Mouse (Mus musculus) liver, embryonic 14.5 days (tissue): Measurements from ENCODE around the gene Spout1. TPM values are rescaled to one million over a fixed set of nuclear protein-coding genes. Genes with fewer than 3 reads are reported as not detected.

Experiments used
- ATAC-seq: fragments of 200-750 bp; cut with Nextera tagmentation; 2 replicates; pipeline ENCODE4 v1.8.0; 2017; ENCODE audit warnings: moderate number of reproducible peaks, mild to moderate bottlenecking, moderate library complexity; ENCODE audit not compliant: insufficient read depth
- DNase-seq, 3 experiments: peaks; one replicate each; pipeline ENCODE4 v3.0.0-alpha.2; 2012 to 2013; ENCODE audit warnings: low read depth in 3 of 3, low spot score in 3 of 3
- H3K27ac ChIP-seq: fragments of 300-500 bp; sonication (generic); 2 replicates; pipeline ENCODE4 v1.5.1; 2014; ENCODE audit warnings: moderate library complexity, mild to moderate bottlenecking, control low read depth, inconsistent platforms
- H3K27me3 ChIP-seq: fragments of 300-500 bp; sonication (generic); 2 replicates; pipeline ENCODE4 v1.6.1; 2014; ENCODE audit warnings: mild to moderate bottlenecking, low read length, moderate library complexity; ENCODE audit not compliant: control insufficient read depth, insufficient read depth
- H3K36me3 ChIP-seq: fragments of 300-500 bp; sonication (generic); replicated peaks from 2 replicates; pipeline ENCODE4 v1.6.1; 2014; ENCODE audit warnings: low read depth; ENCODE audit not compliant: control insufficient read depth, insufficient read depth
- H3K4me1 ChIP-seq, 2 experiments: fragments of 200-500 bp in 1 of 2; fragments of 300-500 bp in 1 of 2; sonication (generic) in 1 of 2; replicated peaks; 2 replicates each; pipeline ENCODE4 v1.6.1; 2012 to 2014; ENCODE audit warnings: antibody characterized with exemption in 1 of 2, inconsistent platforms in 1 of 2, low read length in 1 of 2; ENCODE audit not compliant: control insufficient read depth in 2 of 2, insufficient read depth in 2 of 2
- H3K4me2 ChIP-seq: fragments of 300-500 bp; sonication (generic); 2 replicates; pipeline ENCODE4 v1.6.1; 2014; ENCODE audit warnings: low read depth, mild to moderate bottlenecking, control low read depth, moderate library complexity
- H3K4me3 ChIP-seq, 2 experiments: fragments of 200-500 bp in 1 of 2; fragments of 300-500 bp in 1 of 2; sonication (generic) in 1 of 2; 2 replicates each; pipeline ENCODE4 v1.5.1; 2012 to 2014; ENCODE audit warnings: low read depth in 2 of 2, low read length in 2 of 2, mild to moderate bottlenecking in 2 of 2, control low read depth in 1 of 2, inconsistent platforms in 1 of 2, moderate library complexity in 1 of 2; ENCODE audit not compliant: insufficient read depth in 1 of 2
- H3K9ac ChIP-seq: fragments of 300-500 bp; sonication (generic); replicated peaks from 2 replicates; pipeline ENCODE4 v1.6.1; 2014; ENCODE audit warnings: mild to moderate bottlenecking, control low read depth, moderate library complexity
- H3K9me3 ChIP-seq: fragments of 300-500 bp; sonication (generic); 2 replicates; pipeline ENCODE4 v1.6.1; 2016; ENCODE audit warnings: low read length, mixed read lengths; ENCODE audit not compliant: control insufficient read depth
- CTCF ChIP-seq: IDR thresholded peaks from 2 replicates; pipeline ENCODE4 v1.5.1; 2016; ENCODE audit warnings: antibody characterized with exemption, low read depth, control low read depth
- EP300 ChIP-seq: IDR thresholded peaks from 2 replicates; pipeline ENCODE4 v1.6.1; 2016; ENCODE audit warnings: antibody characterized with exemption, low read depth
- WGBS: fragments of 180-500 bp; shearing (Covaris S2); extraction: QIAGEN DNeasy Blood & Tissue Kit; methylation state at CpG from one replicate; pipeline ENCODE4 v1.1.7; 2014; ENCODE audit not compliant: insufficient replicate concordance; 5-methylcytosine and 5-hydroxymethylcytosine counted together
- polyA plus RNA-seq, 2 experiments: library from polyadenylated mRNA; depleted of rRNA in 1 of 2; stranded (reverse) in 1 of 2; unstranded in 1 of 2; fragments of >200 nt; fragmentation: Nextera tagmentation in 1 of 2; extraction: Ambion mirVana in 1 of 2; gene quantifications; 2 replicates each; pipeline versions ENCODE4 v1.2.1 to v1.2.3; 2012 to 2014

The Spout1 gene
- polyA plus RNA-seq, 2 experiments = 18.7 to 20.3 TPM

- 0 out of 2 replicates have a peak, but pooled peaks cover under 1% of the 10 kb centered on the region for H3K36me3 ChIP-seq
- 48% methylated on average over 10 of the region's 10 CpGs for WGBS
- DNase-seq = no peak
- no peak for ATAC-seq
- H3K27ac ChIP-seq = no peak overlapping the region
- H3K4me3 ChIP-seq = no peak overlapping the region
- H3K4me1 ChIP-seq = peaks cover 13 to 24% of the 10 kb centered on the region in 2 experiments
- no peak overlapping the region for H3K9ac ChIP-seq
- no peaks in the 10 kb centered on the region for H3K9me3 ChIP-seq
- TF ChIP-seq CTCF (no peak), EP300 (no peak)
- H3K4me2 ChIP-seq = no peak overlapping the region
- H3K27me3 ChIP-seq = no peaks in the 10 kb centered on the region
Observed at GRCm38 (mm10) chr2:30136458-30136857, 41.8 kb downstream of the Spout1 start.

DNA sequence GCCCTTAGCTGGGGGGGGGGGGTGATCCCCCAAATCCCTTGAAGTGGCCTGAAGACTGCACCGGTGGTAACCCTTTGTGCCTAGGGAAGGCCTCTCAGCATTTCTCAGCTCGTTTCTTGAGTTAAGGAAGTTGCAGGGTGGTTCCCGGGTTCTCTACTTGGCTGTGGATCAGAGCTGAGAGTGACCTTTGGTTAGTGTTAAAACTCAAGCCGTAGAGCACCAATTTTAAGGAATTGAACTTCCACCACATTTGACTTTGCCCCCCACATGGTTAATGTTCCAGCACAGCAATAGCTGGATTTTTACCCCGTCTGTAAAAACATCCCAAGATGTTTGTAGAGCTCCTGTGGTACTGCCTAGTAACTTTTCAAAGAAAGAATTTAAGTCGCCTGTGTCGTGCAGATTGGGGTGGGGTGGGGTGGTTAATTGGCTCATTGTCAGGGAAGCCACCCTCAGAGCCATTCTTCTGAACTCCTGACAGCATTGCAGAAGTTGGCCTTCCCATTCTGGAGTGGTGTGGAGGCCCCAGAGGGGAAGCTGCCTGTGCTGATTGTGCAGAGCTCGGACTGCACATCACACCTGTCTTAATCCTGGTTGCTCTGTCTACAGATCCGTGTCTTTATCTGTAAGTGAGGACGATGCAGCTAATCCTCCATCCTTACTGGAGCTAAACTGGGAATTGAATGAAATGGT is 43.2 kb downstream of the Spout1 start:
- Histone ChIP-seq H3K4me1 (peaks cover 13 to 24% of the 10 kb centered on the region in 2 experiments), H3K9me3 (no peaks in the 10 kb centered on the region), H3K36me3 (no peaks in the 10 kb centered on the region), H3K4me2 (peak overlapping the region; percentile 91), H3K9ac (no peak overlapping the region), H3K4me3 (peak overlapping the region; percentile 70 to 74; a peak in 2 of 4 replicates), H3K27me3 (no peaks in the 10 kb centered on the region), H3K27ac (no peak overlapping the region; the same call in 1 of the 2 replicates)
- DNase-seq (no peak), ATAC-seq (no peak)
- TF ChIP-seq CTCF = no peak
- no peak for TF ChIP-seq EP300
- 39% methylated on average over 10 of the region's 10 CpGs for WGBS

GRCm38 (mm10) chr2:30134378-30134711 is 43.9 kb downstream of the Spout1 start:
- H3K4me3 ChIP-seq = peak overlapping the region; percentile 70 to 74
- no peaks in the 10 kb centered on the region for H3K27me3 ChIP-seq
- TF ChIP-seq CTCF (no peak), EP300 (no peak)
- peak overlapping the region; percentile 91 for H3K4me2 ChIP-seq
- WGBS = 10% methylated on average over 6 of the region's 6 CpGs
- H3K27ac ChIP-seq = no peak overlapping the region; the same call in 1 of the 2 replicates
- no peaks in the 10 kb centered on the region for H3K36me3 ChIP-seq
- no peaks in the 10 kb centered on the region for H3K9me3 ChIP-seq
- DNase-seq = no peak
- peaks cover 13 to 24% of the 10 kb centered on the region in 2 experiments for H3K4me1 ChIP-seq
- peak overlapping the region; percentile 76 for H3K9ac ChIP-seq
- ATAC-seq = no peak

DNA sequence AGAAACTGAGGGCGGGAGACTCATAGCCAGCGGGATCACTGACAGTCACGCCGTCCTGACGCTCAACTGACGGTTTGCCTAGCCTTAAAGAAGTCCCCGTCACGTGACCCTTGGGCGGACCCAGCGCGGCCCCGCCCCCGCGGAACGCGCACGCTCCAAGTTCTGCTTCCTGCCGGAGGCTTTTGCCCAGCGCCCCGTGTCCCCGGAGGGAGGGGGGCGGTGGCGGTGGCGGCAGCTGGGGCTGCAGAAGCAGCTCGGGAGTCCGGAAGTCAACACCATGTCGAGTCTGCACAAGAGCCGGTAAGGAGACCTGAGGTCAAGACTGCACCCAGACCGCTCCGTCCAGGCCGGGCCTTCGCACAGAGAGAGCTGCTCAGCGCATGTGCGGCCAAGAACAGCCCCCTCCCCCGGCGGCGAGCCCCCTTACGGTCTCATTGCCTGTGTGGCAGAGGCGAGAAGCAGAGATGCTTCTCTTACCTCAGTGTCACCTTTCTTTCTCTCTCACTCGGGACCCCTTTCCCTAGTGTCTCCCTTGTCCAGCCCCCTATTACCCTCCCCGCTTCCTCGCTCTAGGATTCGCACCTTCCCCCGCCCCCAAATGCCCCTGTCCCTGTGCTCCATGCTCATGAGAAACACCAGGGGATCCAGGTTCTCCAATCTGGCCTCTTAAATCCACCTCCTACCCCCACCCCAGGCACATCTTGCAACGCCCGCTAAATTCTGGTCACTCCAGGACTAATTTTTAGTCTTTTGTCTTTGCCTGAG is 44.5 kb downstream of the Spout1 start, which contains the start of gene Tbc1d13:
Tbc1d13 (plus strand) TSS at position 134 of the 765 bp plus-strand sequence.
- H3K9ac ChIP-seq = peak within 1 kb of the TSS; percentile 76
- peaks cover 13 to 24% of the 10 kb centered on the region in 2 experiments for H3K4me1 ChIP-seq
- H3K27ac ChIP-seq = peak within 1 kb of the TSS; percentile 86
- WGBS = under 1% methylated on average over 46 of the region's 46 CpGs
- H3K27me3 ChIP-seq = no peaks in the 10 kb centered on the region
- ATAC-seq = peak; percentile 96
- TF ChIP-seq EP300 (peak; percentile 41; the same call in 1 of the 2 replicates), CTCF (peak; percentile 12; the same call in 1 of the 2 replicates)
- DNase-seq = peak; percentile 93 to 94 (median 93)
- peak within 1 kb of the TSS; percentile 70 to 74 for H3K4me3 ChIP-seq
- no peaks in the 10 kb centered on the region for H3K9me3 ChIP-seq
- peak within 1 kb of the TSS; percentile 91 for H3K4me2 ChIP-seq
- H3K36me3 ChIP-seq = no peaks in the 10 kb centered on the region
